Mouse (Mus musculus) hindbrain, embryonic 14.5 days (tissue): ENCODE measurements at regions not wholly inside any gene's neighbourhood (a gene's known extent, or its start where the extent isn't known, plus 50 kb on each side); places are given as distances from the start of the nearest gene placed in this dataset.

ENCODE experiments used
- ATAC-seq: fragments of 200-750 bp; cut with Nextera tagmentation; 2 replicates; pipeline ENCODE4 v1.8.0; 2017; ENCODE audit warnings: moderate number of reproducible peaks, mild to moderate bottlenecking, moderate TSS enrichment, moderate library complexity; ENCODE audit not compliant: low FRiP score
- DNase-seq: peaks from one replicate; pipeline ENCODE4 v3.0.0-alpha.2; 2015; ENCODE audit warnings: low spot score
- H3K27ac ChIP-seq: fragments of 300-500 bp; sonication (generic); 2 replicates; pipeline ENCODE4 v1.5.1; 2014; ENCODE audit warnings: mild to moderate bottlenecking, moderate library complexity
- H3K27me3 ChIP-seq: fragments of 300-500 bp; sonication (generic); 2 replicates; pipeline ENCODE4 v1.6.1; 2014; ENCODE audit warnings: mild to moderate bottlenecking, low read length, mixed read lengths; ENCODE audit not compliant: control insufficient read depth, insufficient read depth
- H3K36me3 ChIP-seq: fragments of 300-500 bp; sonication (generic); replicated peaks from 2 replicates; pipeline ENCODE4 v1.6.1; 2014; ENCODE audit not compliant: control insufficient read depth, insufficient read depth
- H3K4me1 ChIP-seq: fragments of 300-500 bp; sonication (generic); replicated peaks from 2 replicates; pipeline ENCODE4 v1.6.1; 2014; ENCODE audit warnings: antibody characterized with exemption, low read length, mixed read lengths; ENCODE audit not compliant: control insufficient read depth, insufficient read depth
- H3K4me2 ChIP-seq: fragments of 300-500 bp; sonication (generic); replicated peaks from 2 replicates; pipeline ENCODE4 v1.6.1; 2014; ENCODE audit warnings: mild to moderate bottlenecking, moderate library complexity
- H3K4me3 ChIP-seq: fragments of 300-500 bp; sonication (generic); replicated peaks from 2 replicates; pipeline ENCODE4 v1.5.1; 2014; ENCODE audit warnings: mild to moderate bottlenecking, low read length
- H3K9ac ChIP-seq: fragments of 300-500 bp; sonication (generic); 2 replicates; pipeline ENCODE4 v1.6.1; 2014
- H3K9me3 ChIP-seq: fragments of 300-500 bp; sonication (generic); 2 replicates; pipeline ENCODE4 v1.6.1; 2016; ENCODE audit warnings: low read length; ENCODE audit not compliant: control insufficient read depth
- WGBS: fragments of 180-500 bp; shearing (Covaris S2); extraction: QIAGEN DNeasy Blood & Tissue Kit; methylation state at CpG from one replicate; pipeline ENCODE4 v1.1.7; 2014; 5-methylcytosine and 5-hydroxymethylcytosine counted together

DNA sequence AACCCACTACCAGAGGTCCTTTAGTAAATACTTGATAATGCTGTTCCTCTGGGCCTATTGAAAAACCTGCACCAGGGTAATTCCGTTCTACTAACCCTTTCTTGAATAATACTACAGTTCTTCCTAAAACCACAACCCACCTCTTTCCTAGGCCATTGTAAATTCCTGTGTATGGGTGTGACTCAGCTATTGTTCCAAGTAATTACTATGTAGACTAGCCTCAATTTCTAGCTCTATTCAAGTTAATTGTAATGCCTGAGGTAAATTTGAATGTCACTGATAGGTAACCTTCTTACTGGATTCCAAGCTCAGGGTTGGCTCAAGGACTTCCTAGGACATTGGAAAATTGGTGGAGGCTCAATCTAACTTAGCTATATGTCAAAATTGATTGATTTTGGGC lies 185.1 kb upstream of the Slc5a7 start:
- 92% methylated on average over 1 of the region's 1 CpGs for WGBS

DNA sequence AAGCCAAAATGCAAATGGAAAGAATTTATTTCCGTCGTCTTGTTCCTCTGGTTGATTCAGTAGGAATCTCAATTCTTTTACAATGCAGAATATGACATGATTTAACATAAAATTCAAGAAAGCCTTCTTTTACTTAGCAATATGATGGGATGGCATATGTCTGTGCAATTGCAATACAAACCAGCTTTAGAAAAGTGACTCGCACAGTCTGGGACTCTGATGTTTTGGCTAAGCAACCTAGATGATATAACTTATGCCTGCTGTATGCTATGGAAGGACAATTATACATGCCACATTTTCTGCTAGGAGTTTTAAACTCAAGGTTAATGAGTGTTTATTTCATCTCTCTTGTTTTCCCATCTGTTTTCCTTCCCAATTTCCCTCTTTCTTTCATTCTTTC lies 141.1 kb upstream of the Slc5a7 start:
- 93% methylated on average over 3 of the region's 3 CpGs for WGBS

More for the DNA sequence above, 185.1 kb upstream of the Slc5a7 start:
- Histone ChIP-seq H3K4me2 (no peak overlapping the region), H3K4me1 (no peaks in the 10 kb centered on the region; the same call in 1 of the 2 replicates), H3K4me3 (no peak overlapping the region), H3K27ac (no peak overlapping the region), H3K9ac (no peak overlapping the region), H3K27me3 (no peaks in the 10 kb centered on the region), H3K36me3 (no peaks in the 10 kb centered on the region), H3K9me3 (no peaks in the 10 kb centered on the region)
- ATAC-seq (no peak), DNase-seq (no peak)

DNA sequence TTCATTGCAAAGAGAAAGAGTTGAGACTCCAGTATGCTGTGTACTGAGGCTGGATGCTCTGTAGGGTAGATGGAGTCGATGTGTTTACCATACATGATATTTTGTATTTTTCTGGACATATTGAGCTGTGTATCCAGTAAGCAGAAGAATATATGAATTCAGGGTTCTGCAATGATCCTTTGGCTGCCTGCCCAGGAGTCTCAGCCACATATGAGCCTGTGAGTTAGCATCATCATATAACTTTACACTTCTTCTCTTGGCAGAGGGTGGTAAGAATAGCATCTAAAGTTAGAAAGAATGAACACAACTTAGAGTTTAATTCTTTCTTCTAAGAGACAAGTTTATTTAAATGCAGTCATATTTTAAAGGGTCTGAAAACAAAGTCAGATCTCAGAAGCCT lies 139.6 kb upstream of the Slc5a7 start:
- H3K4me3 ChIP-seq, result no peak overlapping the region
- DNase-seq (no peak), ATAC-seq (no peak)
- no peaks in the 10 kb centered on the region for H3K4me1 ChIP-seq
- no peaks in the 10 kb centered on the region for H3K9me3 ChIP-seq
- no peaks in the 10 kb centered on the region for H3K27me3 ChIP-seq
- no peak overlapping the region for H3K4me2 ChIP-seq
- H3K27ac ChIP-seq, result no peak overlapping the region
- no peaks in the 10 kb centered on the region for H3K36me3 ChIP-seq
- 90% methylated on average over 1 of the region's 1 CpGs for WGBS
- H3K9ac ChIP-seq, result no peak overlapping the region

More for the DNA sequence above, 141.1 kb upstream of the Slc5a7 start:
- Histone ChIP-seq H3K9ac (no peak overlapping the region), H3K27ac (no peak overlapping the region), H3K9me3 (no peaks in the 10 kb centered on the region), H3K27me3 (no peaks in the 10 kb centered on the region), H3K4me2 (no peak overlapping the region), H3K4me3 (no peak overlapping the region), H3K36me3 (no peaks in the 10 kb centered on the region), H3K4me1 (no peaks in the 10 kb centered on the region)
- DNase-seq, result no peak
- ATAC-seq, result no peak

DNA sequence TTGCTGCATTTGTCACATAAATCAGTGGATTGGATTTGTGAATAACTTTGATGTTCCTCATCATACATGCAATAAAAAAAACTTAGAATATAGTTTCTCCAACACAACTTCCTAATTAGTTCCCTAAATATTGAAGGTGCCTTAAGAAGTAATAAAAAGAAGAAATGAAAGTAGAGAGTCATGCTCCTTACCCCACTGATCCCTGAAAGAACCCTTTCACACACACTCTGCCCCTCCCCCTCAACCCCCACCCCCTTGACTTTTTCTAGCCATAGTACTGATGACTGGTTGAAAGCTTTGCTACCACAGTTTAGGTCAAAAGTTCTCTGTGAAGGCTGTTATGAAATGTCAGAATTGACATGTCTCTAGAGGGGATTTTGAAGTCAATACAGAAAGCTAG lies 131.1 kb upstream of the Slc5a7 start:
- ATAC-seq (no peak), DNase-seq (no peak)
- H3K9me3 ChIP-seq, result no peaks in the 10 kb centered on the region
- H3K27ac ChIP-seq, result no peak overlapping the region
- H3K27me3 ChIP-seq, result no peaks in the 10 kb centered on the region
- H3K4me2 ChIP-seq, result no peak overlapping the region
- no peak overlapping the region for H3K4me3 ChIP-seq
- no peak overlapping the region for H3K9ac ChIP-seq
- H3K36me3 ChIP-seq, result no peaks in the 10 kb centered on the region
- H3K4me1 ChIP-seq, result no peaks in the 10 kb centered on the region

DNA sequence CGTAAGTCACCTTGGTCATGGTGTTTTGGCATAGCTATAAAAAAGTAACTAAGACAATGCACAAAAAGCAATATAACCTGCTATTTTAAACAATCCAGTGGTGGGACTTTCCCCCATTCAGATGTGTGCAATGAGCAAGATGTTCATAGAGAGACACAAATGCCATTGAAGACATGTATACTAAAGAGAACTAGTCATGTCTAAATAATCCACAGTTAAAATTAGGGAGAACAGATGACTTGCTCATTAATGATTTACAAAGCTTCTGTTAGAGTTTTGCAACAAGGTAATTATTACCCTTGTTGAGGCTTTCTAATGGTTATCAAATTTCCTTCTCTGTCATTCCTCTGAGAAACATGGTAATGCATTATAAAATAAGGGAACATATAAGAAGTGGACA lies 115.4 kb upstream of the Slc5a7 start:
- DNase-seq (no peak), ATAC-seq (no peak)
- Histone ChIP-seq H3K4me2 (no peak overlapping the region), H3K4me3 (no peak overlapping the region), H3K27me3 (no peaks in the 10 kb centered on the region), H3K9me3 (no peaks in the 10 kb centered on the region), H3K27ac (no peak overlapping the region), H3K36me3 (no peaks in the 10 kb centered on the region), H3K4me1 (no peaks in the 10 kb centered on the region), H3K9ac (no peak overlapping the region)
- 63% methylated on average over 1 of the region's 1 CpGs for WGBS

DNA sequence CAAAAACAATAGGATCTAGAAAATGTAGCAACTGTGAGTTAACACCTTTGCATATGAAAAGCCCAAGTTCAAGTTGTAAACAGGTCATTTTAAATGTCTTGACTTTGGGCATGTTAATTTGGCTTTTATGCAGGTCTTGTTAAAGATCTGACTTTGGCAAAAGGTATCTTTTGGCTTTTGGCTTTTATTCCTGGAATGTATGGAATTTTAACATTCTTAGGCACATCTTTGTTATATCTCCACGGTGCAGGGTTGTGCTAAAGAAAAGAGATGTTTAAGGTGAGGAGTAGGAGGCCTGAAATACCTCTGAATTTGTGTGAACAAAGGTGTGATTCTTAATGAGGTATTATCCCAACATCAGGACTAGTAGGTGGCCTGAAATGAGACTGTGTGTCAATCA lies 97.6 kb upstream of the Slc5a7 start:
- Histone ChIP-seq H3K4me3 (no peak overlapping the region), H3K9ac (no peak overlapping the region), H3K4me1 (no peaks in the 10 kb centered on the region), H3K36me3 (no peaks in the 10 kb centered on the region), H3K9me3 (no peaks in the 10 kb centered on the region), H3K27ac (no peak overlapping the region), H3K27me3 (no peaks in the 10 kb centered on the region), H3K4me2 (no peak overlapping the region)
- no peak for ATAC-seq
- DNase-seq, result no peak
- 58% methylated on average over 1 of the region's 1 CpGs for whole genome bisulfite sequencing

DNA sequence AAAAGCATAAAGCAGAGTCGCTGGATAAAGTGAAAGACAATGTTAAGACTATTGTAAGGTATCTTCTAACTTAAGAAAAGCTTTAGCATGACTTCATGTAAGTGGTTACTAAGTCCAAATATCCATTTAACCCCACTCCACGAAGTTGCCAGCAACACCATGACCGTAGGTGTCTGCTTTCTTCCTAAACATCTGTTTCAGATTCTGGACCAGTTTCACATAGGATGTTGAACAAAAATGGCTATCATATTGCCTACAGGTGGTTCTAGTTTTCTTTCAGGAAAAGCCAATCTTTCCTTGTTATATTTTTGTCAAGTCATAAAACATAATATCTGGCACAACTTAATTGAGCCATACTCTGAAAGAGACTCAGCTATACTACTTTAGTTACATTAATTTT lies 78.7 kb upstream of the Slc5a7 start:
- DNase-seq (no peak), ATAC-seq (no peak)
- H3K4me2 ChIP-seq, result no peak overlapping the region
- no peaks in the 10 kb centered on the region for H3K36me3 ChIP-seq
- WGBS, result 83% methylated on average over 3 of the region's 3 CpGs
- H3K4me3 ChIP-seq, result no peak overlapping the region
- H3K9me3 ChIP-seq, result no peaks in the 10 kb centered on the region
- no peaks in the 10 kb centered on the region for H3K27me3 ChIP-seq
- no peak overlapping the region for H3K27ac ChIP-seq
- H3K4me1 ChIP-seq, result no peaks in the 10 kb centered on the region
- H3K9ac ChIP-seq, result no peak overlapping the region

DNA sequence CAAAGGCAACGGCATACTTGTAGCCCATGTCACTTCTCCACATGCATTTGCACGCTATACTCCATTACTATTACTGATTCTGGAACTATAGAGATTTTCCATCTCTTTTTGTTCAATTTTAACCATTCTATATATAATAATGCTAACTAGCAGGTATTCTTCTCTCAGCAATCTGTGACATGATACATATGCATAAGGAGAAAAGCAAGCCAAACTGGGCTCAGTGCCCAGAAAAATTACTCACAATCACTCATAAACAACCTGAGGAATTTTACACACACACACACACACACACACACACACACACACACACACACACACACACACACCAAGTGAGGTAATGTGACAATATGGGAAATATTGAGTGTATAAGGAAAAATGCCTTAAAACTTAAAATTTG lies 69.8 kb upstream of the Slc5a7 start:
- ATAC-seq, result no peak
- no peaks in the 10 kb centered on the region for H3K36me3 ChIP-seq
- WGBS, result 83% methylated on average over 2 of the region's 2 CpGs
- H3K4me3 ChIP-seq, result no peak overlapping the region
- no peak overlapping the region for H3K27ac ChIP-seq
- H3K9ac ChIP-seq, result no peak overlapping the region
- H3K27me3 ChIP-seq, result no peaks in the 10 kb centered on the region
- no peaks in the 10 kb centered on the region for H3K4me1 ChIP-seq
- no peak overlapping the region for H3K4me2 ChIP-seq
- H3K9me3 ChIP-seq, result no peaks in the 10 kb centered on the region
- DNase-seq, result no peak

DNA sequence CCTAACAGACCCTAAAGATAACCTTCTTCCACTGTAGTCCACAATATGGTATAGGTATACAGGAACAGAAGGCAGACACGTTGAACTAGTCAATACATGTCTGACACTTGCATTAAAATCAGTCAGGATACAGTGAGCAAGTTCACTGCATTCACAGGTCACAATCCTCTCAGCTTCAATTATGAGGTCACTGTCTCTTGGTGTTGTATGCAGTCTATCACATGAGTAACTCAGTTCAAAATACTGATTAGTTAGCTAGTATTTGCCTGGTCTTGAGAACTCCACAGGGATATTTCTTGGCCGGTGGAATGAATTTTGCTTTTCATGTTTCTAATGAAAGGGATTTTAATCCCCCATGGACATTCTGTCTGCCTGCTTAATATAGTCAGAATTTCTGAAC lies 69.1 kb upstream of the Slc5a7 start:
- H3K27me3 ChIP-seq, result no peaks in the 10 kb centered on the region
- no peak overlapping the region for H3K9ac ChIP-seq
- ATAC-seq, result no peak
- no peaks in the 10 kb centered on the region for H3K4me1 ChIP-seq
- no peak for DNase-seq
- no peak overlapping the region for H3K27ac ChIP-seq
- no peak overlapping the region for H3K4me3 ChIP-seq
- no peaks in the 10 kb centered on the region for H3K36me3 ChIP-seq
- H3K9me3 ChIP-seq, result no peaks in the 10 kb centered on the region
- no peak overlapping the region for H3K4me2 ChIP-seq
- WGBS, result 44% methylated on average over 2 of the region's 2 CpGs

DNA sequence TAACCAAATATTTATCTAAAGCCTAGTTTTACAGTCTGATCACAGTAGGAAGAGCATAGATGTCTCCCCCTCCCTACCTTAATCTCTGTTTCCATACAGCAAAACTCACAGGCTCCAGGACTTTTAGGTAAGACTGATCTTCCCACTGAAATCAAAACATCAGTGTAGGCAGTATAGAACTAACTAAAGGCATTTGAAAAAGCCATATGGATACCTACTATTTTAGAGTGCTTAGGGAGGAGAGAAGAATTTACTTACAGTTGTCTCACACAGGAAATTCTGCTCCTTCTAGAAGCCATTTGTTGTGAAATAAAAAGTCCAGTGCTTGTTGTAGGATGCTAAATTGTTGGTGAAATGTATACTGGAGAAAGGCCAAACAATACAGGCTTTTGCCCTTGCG lies 64.2 kb upstream of the Slc5a7 start:
- Histone ChIP-seq H3K4me3 (no peak overlapping the region), H3K9ac (no peak overlapping the region), H3K4me2 (no peak overlapping the region), H3K36me3 (no peaks in the 10 kb centered on the region), H3K9me3 (no peaks in the 10 kb centered on the region), H3K4me1 (no peaks in the 10 kb centered on the region), H3K27me3 (no peaks in the 10 kb centered on the region), H3K27ac (no peak overlapping the region)
- ATAC-seq, result no peak
- DNase-seq, result no peak
- 97% methylated on average over 1 of the region's 1 CpGs for WGBS
